Mouse (Mus musculus): ENCODE results near the gene Cdc20b.

DNA sequence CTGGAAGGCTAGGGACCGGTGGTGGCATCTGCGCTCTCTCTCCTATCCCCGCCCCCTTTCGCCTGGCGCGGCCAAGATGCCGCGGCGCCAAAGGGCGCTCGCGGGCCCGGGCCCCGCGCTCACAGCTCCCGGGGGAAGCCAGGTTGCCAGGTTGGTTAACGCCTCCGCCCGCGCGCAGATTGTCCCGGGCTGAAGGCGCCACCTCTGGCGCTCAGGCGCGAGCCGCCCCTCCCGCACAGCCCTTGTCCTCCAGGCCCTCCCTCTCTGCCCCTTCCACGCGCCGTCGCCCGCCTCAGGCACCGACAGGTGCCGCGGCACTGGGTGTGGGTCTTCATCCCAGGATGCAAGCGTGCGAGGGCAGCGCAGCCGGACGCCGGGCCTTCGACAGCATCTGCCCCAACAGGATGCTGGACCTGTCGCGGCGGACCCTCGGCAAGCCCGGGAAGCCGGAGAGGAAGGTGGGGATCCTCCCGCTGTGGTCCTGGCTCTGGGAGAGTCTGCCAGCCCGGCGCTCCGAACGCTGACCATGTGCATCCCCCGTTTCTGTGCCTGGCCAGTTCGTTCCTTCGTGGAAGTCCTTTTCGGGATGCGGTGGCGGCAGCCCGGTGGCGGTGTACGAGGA, 41.3 kb upstream of the Cdc20b start, which contains the start of gene Mcidas:
- no peak for TF ChIP-seq POLR2A (IDR thresholded peaks at IDR 0.05; ENCODE audit: borderline replicate concordance, control insufficient read depth, low read depth, low read length)
- TF ChIP-seq CTCF (IDR thresholded peaks at IDR 0.05; ENCODE audit: control insufficient read depth, insufficient read depth, low read length), result no peak
